Mouse (Mus musculus) liver, embryonic 13.5 days (tissue): ENCODE data around the gene Zfp771. TPM values are rescaled to one million over a fixed set of nuclear protein-coding genes. Genes with fewer than 3 reads are reported as not detected.

Experiments
- ATAC-seq: fragments of 200-750 bp; cut with Nextera tagmentation; 2 replicates; pipeline ENCODE4 v1.8.0; 2017; ENCODE audit warnings: low read depth, mild to moderate bottlenecking, moderate number of reproducible peaks, moderate library complexity
- DNase-seq: peaks from one replicate; pipeline ENCODE4 v3.0.0; 2022
- H3K27ac ChIP-seq: fragments of 300-500 bp; sonication (generic); 2 replicates; pipeline ENCODE4 v1.5.1; 2015; ENCODE audit warnings: moderate library complexity, mild to moderate bottlenecking, inconsistent platforms
- H3K27me3 ChIP-seq: fragments of 300-500 bp; sonication (generic); 2 replicates; pipeline ENCODE4 v1.6.1; 2015; ENCODE audit warnings: mild to moderate bottlenecking, inconsistent platforms
- H3K36me3 ChIP-seq: fragments of 300-500 bp; sonication (generic); 2 replicates; pipeline ENCODE4 v1.6.1; 2015; ENCODE audit warnings: mild to moderate bottlenecking, inconsistent platforms
- H3K4me1 ChIP-seq: fragments of 300-500 bp; sonication (generic); replicated peaks from 2 replicates; pipeline ENCODE4 v1.6.1; 2015; ENCODE audit warnings: inconsistent platforms
- H3K4me2 ChIP-seq: fragments of 300-500 bp; sonication (generic); 2 replicates; pipeline ENCODE4 v1.6.1; 2015; ENCODE audit warnings: inconsistent platforms, mild to moderate bottlenecking, moderate library complexity
- H3K4me3 ChIP-seq: fragments of 300-500 bp; sonication (generic); replicated peaks from 2 replicates; pipeline ENCODE4 v1.5.1; 2015; ENCODE audit warnings: mild to moderate bottlenecking, inconsistent platforms
- H3K9ac ChIP-seq: fragments of 300-500 bp; sonication (generic); 2 replicates; pipeline ENCODE4 v1.6.1; 2015; ENCODE audit warnings: mild to moderate bottlenecking, inconsistent platforms
- H3K9me3 ChIP-seq: fragments of 300-500 bp; sonication (generic); replicated peaks from 2 replicates; pipeline ENCODE4 v1.6.1; 2016; ENCODE audit warnings: inconsistent platforms
- WGBS: fragments of 180-500 bp; shearing (Covaris S2); methylation state at CpG from one replicate; pipeline ENCODE4 v1.1.7; 2015; ENCODE audit not compliant: insufficient replicate concordance; 5-methylcytosine and 5-hydroxymethylcytosine counted together
- polyA plus RNA-seq: library from polyadenylated mRNA; unstranded; fragments of >200 nt; fragmentation: Nextera tagmentation; extraction: Ambion mirVana; gene quantifications from 2 replicates; pipeline ENCODE4 v1.2.1, GENCODE M21; 2015

Zfp771 gene
- polyA plus RNA-seq, 1 experiment from 2014 or later, result 20.6 TPM

DNA sequence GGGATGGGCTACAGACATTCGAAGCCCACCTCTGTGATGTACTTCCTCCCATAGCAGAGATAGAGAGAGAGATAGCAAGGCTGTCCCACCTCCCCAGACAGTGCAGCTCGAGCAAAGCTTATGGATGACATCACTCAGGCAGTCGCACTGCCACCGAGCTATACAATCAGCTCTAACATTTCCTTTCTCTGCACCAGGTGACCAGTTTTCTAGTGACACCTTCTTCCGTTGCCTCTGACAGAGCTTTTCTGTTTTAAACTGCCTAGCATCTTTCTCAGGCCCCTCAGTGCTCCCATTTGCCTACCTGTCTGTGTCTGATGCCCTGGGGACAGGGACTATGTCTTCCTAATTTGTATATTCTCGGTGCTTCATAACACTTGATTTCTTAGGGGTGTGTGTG, 23.6 kb upstream of the Zfp771 start:
- ATAC-seq, result no peak
- 50% methylated on average over 6 of the region's 6 CpGs for WGBS
- Histone ChIP-seq H3K36me3 (no peaks in the 10 kb centered on the region), H3K4me1 (peaks cover 84% of the 10 kb centered on the region), H3K27ac (peak overlapping the region; percentile 40), H3K4me3 (no peak overlapping the region), H3K4me2 (no peak overlapping the region), H3K9ac (no peak overlapping the region; the same call in 1 of the 2 replicates), H3K9me3 (no peaks in the 10 kb centered on the region), H3K27me3 (no peaks in the 10 kb centered on the region)
- no peak for DNase-seq

DNA sequence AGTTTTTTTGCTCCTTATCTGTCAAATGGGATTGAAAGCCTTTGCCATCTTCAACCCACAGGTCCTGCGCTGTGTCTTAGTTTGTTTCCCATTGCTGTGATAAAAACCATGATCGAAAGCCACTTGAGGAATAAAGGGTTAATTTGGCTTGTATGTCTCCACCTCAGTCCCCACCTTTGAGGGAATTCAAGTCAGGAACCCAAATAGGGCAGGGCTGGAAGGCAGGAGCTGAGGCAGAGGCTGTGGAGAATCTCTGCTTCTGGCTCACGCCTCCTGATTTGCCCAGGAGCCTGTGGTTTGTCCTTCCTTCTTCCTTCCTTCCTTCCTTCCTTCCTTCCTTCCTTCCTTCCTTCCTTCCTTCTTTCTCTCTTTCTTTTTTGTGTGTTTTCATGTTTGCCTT, 21.0 kb upstream of the Zfp771 start:
- WGBS, result 88% methylated on average over 3 of the region's 3 CpGs
- no peak overlapping the region for H3K4me3 ChIP-seq
- H3K9me3 ChIP-seq, result no peaks in the 10 kb centered on the region
- peak overlapping the region; percentile 27; the same call in 1 of the 2 replicates for H3K9ac ChIP-seq
- H3K27ac ChIP-seq, result peak overlapping the region; percentile 97
- H3K27me3 ChIP-seq, result no peaks in the 10 kb centered on the region
- H3K4me1 ChIP-seq, result peaks cover 85% of the 10 kb centered on the region
- no peak for DNase-seq
- no peak for ATAC-seq
- H3K36me3 ChIP-seq, result no peaks in the 10 kb centered on the region
- peak overlapping the region; percentile 39; the same call in 1 of the 2 replicates for H3K4me2 ChIP-seq

DNA sequence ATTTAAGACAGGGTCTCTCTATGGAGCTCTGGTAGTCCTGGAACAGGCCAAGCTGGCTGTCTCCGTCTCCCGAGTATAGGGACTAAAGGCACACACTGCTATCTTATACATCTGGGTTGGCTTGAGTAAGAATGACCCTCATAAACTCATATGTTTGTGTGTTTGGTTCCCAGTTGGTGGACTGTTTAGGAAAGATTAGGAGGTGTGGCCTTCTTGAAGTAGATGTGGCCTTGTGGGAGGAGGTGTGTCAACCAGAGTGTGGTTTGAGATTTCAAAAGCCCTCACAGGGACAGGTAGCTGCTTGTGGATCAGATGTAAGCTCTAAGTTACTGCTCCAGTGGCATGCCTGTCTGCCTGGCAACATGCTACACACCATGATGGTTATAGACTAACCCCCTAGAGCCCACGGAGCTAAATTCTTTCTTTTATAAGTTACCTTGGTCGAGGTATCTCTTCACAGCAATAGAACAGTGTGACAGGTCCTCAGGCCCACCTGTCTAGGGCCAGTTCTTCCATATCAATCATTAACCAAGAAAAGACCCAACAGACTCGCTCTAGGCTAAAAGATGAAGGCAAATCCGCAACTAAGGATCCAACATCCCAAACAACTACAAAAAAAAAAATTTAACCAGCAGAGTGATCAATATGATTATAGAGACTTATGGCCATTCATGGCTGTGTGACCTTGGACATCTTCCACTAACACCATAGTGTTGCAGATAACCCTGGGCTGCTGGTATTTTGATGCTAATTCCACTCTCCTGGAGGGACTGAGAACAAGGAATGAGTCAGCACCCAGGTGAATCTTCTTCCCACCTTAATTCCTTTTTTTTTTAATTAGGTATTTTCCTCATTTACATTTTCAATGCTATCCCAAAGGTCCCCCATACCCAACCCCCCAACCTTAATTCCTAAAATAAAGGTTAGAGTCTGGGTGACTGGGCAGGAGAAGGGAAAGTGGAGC, 20.3 kb upstream of the Zfp771 start:
- Histone ChIP-seq H3K27me3 (no peaks in the 10 kb centered on the region), H3K9ac (peak overlapping the region; percentile 28; the same call in 1 of the 2 replicates), H3K9me3 (no peaks in the 10 kb centered on the region), H3K4me2 (peak overlapping the region; percentile 39), H3K4me1 (peaks cover 83% of the 10 kb centered on the region), H3K36me3 (no peaks in the 10 kb centered on the region), H3K4me3 (no peak overlapping the region), H3K27ac (peak overlapping the region; percentile 97)
- ATAC-seq, result peak; percentile 70
- DNase-seq, result no peak
- WGBS, result 69% methylated on average over 6 of the region's 6 CpGs

DNA sequence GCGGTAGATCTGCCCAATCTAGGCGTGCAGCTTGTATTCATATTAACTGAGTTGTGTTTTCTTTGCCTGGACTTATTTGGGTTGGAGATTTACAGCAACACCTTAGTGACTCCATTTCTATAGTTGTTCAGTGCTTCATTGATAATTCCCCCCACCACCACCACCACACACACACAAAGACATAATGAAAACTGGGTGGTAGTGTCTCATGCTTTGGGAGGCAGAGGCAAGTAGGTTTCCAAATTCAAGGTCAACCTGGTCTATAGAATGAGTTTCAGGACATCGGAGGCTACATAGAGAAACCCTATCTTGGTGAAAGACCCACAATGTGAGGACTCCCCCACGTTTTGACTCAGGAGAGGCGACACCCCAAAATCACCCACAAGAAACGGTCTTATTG, 19.5 kb upstream of the Zfp771 start:
- Histone ChIP-seq H3K27ac (peak overlapping the region; percentile 97), H3K9me3 (no peaks in the 10 kb centered on the region), H3K27me3 (no peaks in the 10 kb centered on the region), H3K4me1 (peaks cover 76% of the 10 kb centered on the region), H3K4me2 (no peak overlapping the region), H3K36me3 (no peaks in the 10 kb centered on the region), H3K4me3 (no peak overlapping the region), H3K9ac (no peak overlapping the region; the same call in 1 of the 2 replicates)
- WGBS, result 80% methylated on average over 6 of the region's 6 CpGs
- DNase-seq (no peak), ATAC-seq (no peak)

DNA sequence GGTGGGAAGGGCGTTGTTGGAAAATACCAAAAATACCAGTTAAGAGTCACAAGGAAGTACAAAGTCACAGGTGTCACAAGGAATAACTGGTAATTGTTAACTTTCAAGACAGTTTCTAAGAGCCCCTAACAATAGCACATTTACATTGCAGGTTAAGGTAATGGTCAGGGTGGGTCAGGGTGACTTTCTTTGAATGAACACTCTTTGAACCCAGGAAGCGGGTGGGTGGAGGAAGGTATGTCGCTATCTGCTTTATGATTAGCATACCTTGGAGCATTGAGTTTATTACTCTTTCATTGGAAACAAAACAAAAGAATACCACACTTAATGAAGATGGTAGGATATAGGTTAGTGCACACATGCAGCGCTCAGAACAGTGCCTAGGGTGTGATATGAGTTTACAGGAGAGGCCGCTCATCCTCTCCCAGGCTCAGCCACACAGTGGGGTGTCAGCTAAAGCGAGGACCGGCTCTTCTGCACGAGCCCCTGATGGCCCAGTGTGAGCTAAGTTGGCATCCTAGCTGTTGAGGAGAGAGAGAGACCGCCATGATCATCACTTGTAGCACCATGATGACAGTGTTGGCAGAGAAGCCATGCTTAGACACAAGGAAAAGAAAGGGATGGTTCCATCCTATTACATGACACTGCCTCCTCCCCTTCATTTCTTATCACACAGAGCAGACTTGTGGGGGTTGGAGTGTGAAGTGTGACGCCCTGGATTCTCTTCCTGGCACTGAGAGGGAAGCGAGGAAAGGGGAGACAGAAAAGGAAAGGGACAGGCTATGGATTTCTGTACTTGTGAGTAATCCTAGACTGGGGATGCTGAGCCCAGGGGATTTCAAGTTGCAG, 18.7 kb upstream of the Zfp771 start:
- DNase-seq (peak; percentile 73), ATAC-seq (peak; percentile 91)
- Histone ChIP-seq H3K36me3 (0 out of 2 replicates have a peak, but pooled peaks cover 2% of the 10 kb centered on the region), H3K4me3 (peak overlapping the region; percentile 40), H3K9ac (peak overlapping the region; percentile 69), H3K9me3 (no peaks in the 10 kb centered on the region), H3K4me1 (peaks cover 76% of the 10 kb centered on the region), H3K27me3 (no peaks in the 10 kb centered on the region), H3K27ac (peak overlapping the region; percentile 97), H3K4me2 (peak overlapping the region; percentile 68)
- WGBS, result 48% methylated on average over 11 of the region's 11 CpGs

DNA sequence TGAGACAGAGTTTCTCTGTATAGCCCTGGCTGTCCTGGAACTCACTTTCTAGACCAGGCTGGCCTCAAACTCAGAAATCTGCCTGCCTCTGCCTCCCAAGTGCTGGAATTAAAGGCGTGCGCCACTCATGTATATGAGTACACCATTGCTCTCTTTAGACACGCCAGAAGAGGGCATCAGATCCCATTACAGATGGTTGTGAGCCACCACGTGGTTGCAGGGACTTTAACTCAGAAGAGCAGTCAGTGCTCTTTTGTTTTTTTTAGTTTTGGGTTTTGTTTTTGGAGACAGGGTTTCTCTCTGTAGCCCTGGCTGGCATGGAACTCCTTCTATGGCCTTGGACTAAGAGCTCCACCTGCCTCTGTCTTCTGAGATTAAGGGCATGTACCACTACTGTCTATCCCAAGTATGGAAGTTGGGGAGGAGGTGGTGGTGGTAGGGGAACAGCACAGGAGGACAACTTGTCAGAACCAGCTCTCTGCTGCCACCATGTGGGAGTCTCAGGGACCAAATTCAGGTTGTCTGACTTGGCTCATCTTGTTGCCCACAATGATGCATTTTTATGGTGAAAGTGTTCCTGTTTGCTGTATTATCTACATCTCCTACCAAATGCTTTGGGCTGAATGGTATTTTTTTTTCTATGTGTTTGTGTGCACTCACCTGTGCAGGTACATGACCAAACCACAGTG, 15.3 kb upstream of the Zfp771 start:
- 44% methylated on average over 4 of the region's 4 CpGs for WGBS
- Histone ChIP-seq H3K9me3 (no peaks in the 10 kb centered on the region), H3K4me1 (peaks cover 82% of the 10 kb centered on the region), H3K27me3 (no peaks in the 10 kb centered on the region), H3K27ac (peak overlapping the region; percentile 93), H3K4me2 (no peak overlapping the region), H3K9ac (no peak overlapping the region), H3K36me3 (peaks cover 9% of the 10 kb centered on the region; the same call in 1 of the 2 replicates), H3K4me3 (no peak overlapping the region)
- DNase-seq (peak; percentile 76), ATAC-seq (peak; percentile 18)

DNA sequence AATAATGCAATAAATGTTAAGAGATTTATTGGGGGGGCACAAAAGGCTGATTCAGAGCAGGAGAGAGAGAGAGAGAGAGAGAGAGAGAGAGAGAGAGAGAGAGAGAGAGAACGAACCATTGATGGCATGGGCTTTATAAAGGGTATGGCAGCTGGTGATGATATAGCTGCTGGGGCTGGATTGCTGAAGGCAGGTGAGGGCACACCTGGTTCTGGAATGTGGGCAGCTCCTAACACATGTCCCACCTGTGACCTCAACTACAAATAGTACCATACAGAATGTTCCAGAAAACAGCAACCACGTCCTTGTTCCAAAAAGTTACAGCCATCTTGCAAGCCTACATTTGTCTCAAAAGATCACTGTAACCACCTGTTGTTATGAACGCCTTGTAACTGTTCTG, 12.7 kb upstream of the Zfp771 start:
- Histone ChIP-seq H3K4me2 (peak overlapping the region; percentile 89), H3K9me3 (no peaks in the 10 kb centered on the region), H3K4me3 (peak overlapping the region; percentile 97), H3K36me3 (peaks cover 25% of the 10 kb centered on the region), H3K27me3 (no peaks in the 10 kb centered on the region), H3K9ac (peak overlapping the region; percentile 96), H3K4me1 (peaks cover 68% of the 10 kb centered on the region), H3K27ac (peak overlapping the region; percentile 93)
- 50% methylated on average over 3 of the region's 3 CpGs for WGBS
- no peak for ATAC-seq
- no peak for DNase-seq

DNA sequence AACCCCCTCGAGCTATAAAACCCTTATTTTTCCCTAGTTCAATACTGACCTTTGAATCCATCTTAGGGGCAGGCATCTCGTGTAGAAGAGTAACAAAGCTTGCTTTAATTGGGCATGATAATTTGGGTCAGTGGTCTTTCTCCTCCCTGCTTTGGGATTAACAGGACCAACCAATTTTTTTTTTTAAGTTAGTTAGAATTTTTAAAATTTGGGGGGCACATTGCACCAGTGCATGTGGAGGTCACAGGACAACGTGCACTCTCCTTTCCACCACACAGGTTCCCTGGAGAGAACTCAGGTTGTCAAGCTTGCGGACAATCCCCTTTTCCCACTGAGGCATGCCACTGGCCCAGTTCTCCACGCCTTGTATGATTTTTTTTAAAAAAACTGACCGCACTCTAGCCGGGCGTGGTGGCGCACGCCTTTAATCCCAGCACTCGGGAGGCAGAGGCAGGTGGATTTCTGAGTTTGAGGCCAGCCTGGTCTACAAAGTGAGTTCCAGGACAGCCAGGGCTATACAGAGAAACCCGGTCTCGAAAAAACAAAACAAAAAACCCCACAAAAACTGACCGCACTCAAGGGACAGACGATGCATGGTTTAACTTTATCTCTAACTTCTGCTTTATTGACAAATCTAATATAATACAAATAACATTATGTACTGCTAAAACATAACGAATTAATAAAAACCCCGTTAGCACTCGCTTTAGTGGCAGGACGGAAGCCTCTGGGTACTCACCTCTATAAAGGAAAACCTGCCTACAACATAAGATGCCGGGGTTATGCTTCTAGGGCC, 12.1 kb upstream of the Zfp771 start:
- DNase-seq (no peak), ATAC-seq (peak; percentile 5; the same call in 1 of the 2 replicates)
- WGBS, result 3% methylated on average over 20 of the region's 20 CpGs
- H3K9me3 ChIP-seq, result no peaks in the 10 kb centered on the region
- H3K27ac ChIP-seq, result peak overlapping the region; percentile 93
- H3K27me3 ChIP-seq, result no peaks in the 10 kb centered on the region
- H3K9ac ChIP-seq, result peak overlapping the region; percentile 96
- peak overlapping the region; percentile 97 for H3K4me3 ChIP-seq
- H3K4me1 ChIP-seq, result peaks cover 62% of the 10 kb centered on the region
- H3K4me2 ChIP-seq, result peak overlapping the region; percentile 89
- H3K36me3 ChIP-seq, result peaks cover 32% of the 10 kb centered on the region

DNA sequence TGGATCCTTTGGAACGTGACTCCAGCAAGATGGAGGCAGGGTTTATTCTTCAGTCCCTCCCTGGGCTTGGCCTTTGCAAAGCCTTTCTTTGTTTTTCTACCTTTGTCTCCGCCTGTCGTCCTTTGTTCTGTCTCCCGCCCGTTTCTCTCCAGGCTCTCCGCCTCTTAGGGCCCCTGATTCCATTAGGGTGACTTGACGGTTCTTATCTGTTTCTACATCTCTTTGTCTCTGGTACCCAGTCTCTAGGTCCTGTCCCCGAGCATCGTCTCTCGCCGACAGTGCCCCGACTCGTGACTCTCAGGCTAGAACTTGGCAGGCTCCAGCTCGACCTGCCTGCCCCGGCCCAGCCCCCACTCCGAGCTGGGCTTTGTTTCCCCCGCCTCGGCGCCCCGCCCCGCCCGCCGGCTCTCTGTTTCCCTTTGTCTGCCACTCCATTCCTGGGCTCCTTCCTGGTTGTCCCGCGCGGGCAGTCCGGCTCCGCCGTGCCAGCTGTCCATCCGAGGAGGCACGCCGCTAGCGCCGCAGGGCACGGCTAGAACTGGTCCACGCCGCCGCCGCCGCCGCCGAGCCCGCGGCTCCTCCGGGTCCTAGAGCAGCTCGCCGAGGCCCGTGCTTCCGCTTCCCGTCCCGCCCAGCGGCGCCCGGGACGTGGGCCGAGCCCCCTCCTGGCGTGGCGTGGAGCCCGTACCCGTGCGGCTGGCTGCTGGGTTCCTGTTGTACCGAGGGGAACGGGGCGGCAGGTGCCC, 11.3 kb upstream of the Zfp771 start, which contains the start of the genes Zfp553 and Sept1:
Zfp553 (plus strand) TSS at position 440 of the 746 bp plus-strand sequence.
Sept1 (minus strand) TSS at position 509 of the 746 bp plus-strand sequence.
- ATAC-seq (peak; percentile 86), DNase-seq (peak; percentile 73)
- Histone ChIP-seq H3K27ac (peak within 1 kb of the TSS; percentile 93), H3K27me3 (no peaks in the 10 kb centered on the region), H3K4me2 (peak within 1 kb of the TSS; percentile 89), H3K4me1 (peaks cover 54% of the 10 kb centered on the region), H3K4me3 (peak within 1 kb of the TSS; percentile 97), H3K9me3 (no peaks in the 10 kb centered on the region), H3K36me3 (peaks cover 40% of the 10 kb centered on the region), H3K9ac (peak within 1 kb of the TSS; percentile 96)
- WGBS, result under 1% methylated on average over 64 of the region's 64 CpGs
